Mouse (Mus musculus) ES-CJ7 (cell line): Measurements from ENCODE around the gene Fam162b.

Experiments used
- DNase-seq: peaks from one replicate; pipeline ENCODE4 v3.0.0; 2011; ENCODE audit warnings: low read depth, low spot score

Fam162b gene

DNA sequence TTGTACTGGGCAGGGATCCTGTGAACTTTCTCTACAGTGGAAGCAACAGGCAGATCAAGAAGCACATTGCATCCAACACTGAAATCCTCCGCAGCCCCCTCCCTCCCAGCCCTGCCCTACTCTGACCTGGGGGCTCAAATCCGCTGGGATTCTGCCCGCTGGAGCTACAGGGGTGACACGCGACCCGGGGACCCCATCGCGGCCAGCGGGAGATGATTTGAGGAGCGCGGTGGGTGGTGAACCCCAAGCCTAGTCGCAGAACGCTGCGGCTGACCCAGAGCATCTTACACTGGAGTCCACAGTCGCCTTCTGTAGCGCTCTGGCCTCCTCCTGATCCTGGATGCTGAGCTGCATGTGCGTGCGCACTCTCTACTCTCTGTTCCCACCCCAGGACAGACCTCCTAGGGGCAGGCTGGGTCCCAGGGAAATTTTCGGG lies at the start of gene Fam162b:
Gene Fam162b, minus strand, starts transcription at position 379 of the 436 bp plus-strand sequence.
- peak; percentile 16 for DNase-seq

DNA sequence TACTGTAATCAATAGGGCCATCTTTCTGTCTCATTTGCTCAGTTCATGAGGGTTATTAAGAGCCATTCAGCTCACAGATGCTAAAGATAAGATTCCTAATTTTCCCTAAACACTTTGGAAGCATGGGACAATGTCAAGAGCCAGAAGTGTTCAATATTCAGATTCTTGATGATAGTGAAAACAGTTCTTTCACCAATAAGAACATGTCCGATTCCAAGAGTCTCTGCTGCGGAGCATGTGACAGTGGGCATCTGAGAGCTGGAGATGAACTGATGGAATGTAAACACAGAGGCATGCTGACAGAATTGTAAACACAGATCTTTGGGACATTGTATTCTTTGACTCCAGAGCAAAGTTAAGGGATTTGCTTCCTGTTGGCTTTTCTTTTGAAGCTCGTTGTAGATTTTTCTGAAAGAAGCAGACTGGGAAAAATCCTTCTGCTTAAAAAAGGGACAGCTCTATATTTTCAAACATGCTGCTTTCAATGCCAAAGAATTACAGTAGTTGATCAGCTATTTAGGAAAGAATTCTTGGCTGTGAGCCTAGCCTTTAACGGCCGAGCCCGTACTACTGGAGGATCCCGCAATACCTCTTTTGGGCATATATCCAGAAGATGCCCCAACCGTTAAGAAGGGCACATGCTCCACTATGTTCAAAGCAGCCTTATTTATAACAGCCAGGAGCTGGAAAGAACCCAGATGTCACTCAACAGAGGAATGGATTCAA lies 41.3 kb upstream of the Fam162b start, which contains the start of gene Gprc6a:
Gene Gprc6a, minus strand, starts transcription at position 51 of the 726 bp plus-strand sequence.
- no peak for DNase-seq

DNA sequence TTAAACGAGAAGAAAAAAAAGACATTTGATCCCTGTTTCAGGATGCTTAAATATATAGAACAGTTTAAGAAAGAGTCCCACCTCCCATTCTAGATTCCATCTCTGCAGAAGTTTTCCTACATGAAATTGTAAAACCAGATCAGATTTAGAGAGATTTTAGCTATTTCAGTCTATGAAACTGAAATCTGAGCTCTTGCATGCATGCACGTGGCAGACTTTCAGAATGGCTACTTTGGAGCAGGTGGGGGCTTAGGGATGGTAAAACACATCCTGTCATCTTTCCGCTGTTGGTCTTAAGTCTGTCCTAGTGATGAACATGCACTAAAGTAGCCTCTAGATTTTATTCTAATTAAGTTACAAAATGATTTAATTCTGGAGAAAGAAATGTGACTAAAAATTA lies 30.9 kb upstream of the Fam162b start:
- DNase-seq: no peak

DNA sequence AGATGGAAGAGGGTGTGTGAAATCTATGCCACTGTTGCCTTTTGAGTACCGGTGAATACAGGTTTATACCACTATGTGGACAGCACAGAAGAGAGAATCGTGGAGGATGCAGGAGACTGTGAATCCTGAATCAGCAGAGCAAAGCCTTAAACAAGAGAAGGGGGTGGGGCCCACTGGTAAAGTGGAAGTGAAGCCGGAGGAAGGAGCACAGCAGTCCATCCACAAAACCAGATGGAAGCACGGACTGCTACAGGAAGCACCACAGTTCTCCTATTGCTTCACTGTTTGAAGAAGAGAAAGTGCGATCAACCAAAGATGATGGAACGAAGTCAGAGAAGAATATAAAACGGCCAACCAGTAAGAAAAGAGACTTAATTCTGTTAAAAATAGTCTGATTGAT lies 29.8 kb upstream of the Fam162b start:
- DNase-seq: no peak

DNA sequence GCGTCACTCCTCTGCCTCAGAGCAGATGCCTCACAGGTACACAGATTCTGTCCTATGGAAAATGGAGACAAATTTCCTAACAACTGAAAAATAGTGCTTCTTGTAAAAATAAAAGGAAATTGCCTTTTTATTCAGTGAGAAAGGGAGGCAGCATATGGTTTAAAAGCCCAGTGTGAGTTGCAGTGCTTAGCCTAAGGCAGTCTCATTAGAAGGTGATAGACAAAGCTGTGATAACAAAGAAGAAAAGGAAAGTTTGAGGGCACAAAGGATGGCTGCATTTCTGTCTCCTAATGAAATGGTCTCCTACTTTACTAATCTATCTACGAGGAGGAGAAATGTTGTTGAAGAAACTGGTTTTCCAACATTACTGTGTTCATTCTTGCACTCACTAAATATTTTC lies 28.2 kb upstream of the Fam162b start:
- no peak for DNase-seq

DNA sequence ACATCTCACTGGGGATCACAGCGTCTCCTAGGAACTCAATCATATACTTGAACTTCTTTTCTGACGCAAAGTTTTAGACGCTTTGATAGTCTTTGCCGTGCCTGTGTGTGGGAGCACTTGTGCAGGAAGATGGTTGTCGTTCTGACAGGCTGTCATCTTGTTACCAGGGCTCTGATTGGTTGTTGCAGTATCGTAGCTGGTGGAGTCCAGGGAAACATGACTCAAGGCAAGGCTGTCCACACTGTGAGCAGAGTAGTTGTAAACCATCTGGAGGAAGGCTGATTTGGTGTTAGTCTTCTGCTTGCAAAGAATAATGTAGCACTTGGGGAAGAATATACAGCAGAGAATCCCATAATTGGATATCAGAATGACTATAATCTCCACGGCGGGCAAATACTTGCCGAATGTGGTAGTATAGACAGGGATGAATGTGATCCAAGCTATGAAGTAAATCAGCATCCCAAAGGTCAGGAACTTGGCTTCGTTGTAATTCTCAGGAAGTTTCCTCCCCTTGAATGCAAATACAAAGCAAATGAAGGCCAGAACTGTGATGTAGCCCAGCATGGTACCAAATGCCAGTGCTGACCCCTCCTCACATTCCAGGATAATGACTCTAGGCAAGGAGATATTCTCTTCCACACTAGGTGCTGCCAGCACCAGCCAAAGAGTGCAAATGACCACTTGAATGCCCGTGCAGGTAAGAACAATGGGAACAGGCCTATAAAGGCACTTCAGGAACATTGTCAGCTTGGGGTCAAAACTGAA lies 24.7 kb upstream of the Fam162b start:
- DNase-seq: peak; percentile 71

DNA sequence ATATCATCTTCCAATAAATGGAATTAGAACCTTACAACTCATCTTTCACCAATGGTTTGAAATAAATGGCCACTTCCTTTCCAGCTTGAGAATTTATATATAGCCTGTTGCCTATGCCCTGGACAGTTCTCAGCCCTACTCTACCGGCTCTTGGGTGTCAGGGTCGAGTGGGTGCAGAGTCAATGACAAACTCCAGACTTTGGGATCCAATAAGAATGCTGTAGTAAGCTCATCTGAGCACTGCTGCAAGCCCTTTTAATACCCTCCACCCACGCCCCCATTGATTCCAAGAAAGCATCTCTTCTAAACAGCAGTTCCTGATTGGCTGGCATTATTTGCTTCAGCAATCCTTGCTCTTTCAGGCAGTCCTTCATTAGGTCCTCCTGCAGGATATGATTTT lies 23.1 kb upstream of the Fam162b start:
- no peak for DNase-seq

DNA sequence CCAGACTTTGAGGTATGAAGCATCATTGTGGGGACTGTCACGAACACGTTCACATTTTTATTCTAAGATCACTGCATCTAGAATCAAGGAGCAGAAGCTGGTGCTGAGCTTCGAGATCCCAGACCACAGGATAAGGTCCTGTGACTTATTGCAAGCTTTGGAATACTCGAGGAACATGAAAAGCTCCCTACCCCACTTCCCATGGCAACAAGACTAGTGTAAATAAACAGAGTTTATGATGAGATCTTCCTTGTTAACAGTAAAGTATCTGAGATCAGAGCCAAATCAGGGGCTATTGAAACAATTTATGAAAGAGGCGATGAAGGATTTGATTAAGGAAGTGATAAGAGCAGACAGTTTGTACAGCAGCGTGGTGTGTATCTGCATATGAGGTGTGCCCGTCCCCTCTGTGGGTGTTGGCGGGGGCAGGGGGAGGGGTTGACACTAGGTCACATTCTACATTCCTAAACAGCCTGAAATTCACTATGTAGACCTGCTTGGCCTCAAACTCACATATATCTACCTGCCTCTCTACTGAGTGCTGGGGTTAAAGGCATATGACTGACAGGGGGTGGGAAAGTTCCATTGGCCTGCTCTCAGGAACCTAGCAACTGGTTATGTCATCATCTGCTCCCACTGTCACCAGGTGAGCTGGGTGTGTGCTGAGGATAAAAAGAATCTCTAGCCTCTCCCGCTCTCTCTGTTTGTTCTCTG lies 21.8 kb upstream of the Fam162b start:
- DNase-seq: no peak

DNA sequence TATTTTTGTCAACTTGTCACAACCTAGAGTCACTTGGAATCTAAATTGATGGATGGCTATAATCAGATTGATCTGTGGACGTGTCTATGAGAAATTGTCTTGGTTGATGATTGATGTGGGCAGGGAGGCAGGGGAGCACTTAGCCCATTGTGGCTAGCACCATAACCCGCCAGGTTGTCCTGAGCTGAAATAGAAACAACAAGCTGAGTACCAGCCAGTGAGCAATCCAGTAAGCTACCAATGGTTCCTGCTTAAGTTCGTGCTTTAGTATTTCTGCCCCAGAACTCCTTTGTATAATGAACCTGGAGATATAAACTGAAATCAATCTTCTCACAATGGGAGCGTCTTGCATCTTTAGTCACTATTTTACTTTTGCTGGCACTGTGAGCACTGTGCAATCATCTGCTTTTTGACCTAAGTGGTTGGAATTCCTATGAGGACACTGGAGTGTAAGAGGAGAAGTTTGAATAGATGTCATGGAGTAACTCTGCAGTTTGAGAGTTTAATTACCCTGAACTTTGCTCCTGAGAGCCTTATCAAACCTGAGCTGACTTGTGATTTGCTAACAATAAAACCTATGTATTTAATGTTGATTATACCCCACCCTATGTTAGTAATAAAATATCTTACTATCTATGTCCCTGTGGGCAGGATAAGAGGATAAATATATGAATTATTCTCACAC lies 19.6 kb upstream of the Fam162b start:
- no peak for DNase-seq

DNA sequence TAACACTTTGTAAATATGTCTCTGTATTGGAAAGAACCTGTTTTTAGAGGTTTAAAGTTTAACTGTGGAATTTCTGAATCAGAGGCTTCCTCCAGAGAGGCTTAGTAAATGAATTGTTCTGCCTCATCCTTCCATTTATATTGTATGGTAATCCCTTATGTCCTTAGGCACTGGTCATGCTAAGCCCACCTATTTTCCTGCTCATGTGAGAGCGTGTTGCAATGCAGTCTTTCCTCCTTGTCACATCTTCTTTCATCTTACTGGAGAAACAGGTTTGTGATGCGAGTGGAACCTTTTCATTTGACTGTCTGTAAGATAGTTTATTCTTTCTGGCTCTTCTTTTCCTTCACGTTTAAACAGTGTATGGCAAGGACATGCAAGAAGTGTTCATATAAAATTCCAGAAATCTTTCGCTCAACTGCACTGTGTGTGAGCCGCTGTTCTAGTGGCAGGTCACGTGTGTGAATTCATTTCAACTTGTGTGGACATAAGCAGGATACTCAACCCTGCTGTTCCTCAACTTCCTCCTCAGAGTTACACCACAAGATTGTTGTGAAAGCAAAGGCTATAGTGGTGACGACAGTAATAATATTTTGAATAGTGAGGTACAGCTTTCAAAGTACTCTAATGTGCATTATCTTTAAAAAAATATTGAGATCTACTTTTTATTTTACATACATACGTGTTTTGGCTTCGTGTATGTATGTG lies 6.8 kb upstream of the Fam162b start:
- no peak for DNase-seq

DNA sequence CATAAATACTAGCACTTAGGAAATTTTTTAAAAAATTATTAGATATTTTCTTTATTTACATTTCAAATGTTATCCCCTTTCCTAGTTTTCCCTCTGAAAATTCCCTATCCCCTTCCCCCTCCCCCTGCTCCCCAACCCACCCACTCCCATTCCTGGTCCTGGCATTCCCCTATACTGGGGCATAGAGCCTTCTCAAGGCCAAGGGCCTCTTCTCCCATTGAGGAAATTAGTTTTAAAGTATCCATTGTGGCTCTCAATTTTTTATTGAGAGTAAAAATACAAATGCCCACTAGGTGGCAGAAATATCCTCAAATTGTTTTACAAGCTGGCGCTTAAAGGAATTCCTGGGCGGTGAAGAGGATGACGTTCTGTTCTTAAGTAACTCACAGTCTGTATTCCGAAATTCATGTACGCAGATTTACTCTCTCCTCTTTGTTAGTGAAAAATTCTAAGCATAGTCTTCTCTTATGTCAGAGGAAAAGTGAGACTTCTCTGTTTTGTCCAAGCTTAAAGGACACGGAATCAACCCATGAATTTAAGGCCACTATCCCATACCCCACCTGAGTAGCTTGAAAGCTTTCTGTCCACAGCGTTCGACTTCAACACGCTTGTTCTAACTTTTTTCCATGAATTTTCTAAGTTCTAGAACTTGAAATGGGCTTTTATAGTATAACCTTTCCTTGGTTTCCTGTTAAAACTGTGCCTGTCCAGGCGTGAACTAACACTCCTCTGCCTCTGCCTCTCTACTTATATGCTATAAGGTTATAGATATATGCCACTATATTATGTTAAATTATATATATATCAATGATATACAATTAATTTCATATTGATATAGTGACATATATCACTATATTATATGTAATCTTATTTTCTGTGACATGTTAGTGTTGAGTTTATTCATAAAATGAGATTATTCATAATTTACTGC lies 4.9 kb upstream of the Fam162b start:
- peak; percentile 67 for DNase-seq

DNA sequence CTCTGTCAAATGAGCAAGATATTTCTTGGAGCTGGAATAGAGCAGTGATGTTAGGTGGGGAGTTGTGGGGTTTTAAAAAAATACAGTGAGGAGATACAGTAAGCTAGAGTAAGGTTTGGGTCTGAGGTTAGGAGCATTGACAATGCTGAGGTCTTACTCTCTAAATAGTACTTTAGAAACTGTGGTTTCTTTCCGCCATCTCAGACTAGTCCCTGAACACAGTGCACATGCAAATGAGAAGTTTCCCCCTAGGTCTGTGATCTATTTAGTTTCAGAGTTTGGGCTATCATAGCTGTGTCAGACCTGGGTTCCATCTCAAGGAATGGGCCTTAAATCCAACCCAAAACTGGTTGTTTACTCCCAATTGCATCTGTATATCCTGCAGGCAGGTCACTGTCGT lies 1.3 kb upstream of the Fam162b start:
- DNase-seq: no peak

DNA sequence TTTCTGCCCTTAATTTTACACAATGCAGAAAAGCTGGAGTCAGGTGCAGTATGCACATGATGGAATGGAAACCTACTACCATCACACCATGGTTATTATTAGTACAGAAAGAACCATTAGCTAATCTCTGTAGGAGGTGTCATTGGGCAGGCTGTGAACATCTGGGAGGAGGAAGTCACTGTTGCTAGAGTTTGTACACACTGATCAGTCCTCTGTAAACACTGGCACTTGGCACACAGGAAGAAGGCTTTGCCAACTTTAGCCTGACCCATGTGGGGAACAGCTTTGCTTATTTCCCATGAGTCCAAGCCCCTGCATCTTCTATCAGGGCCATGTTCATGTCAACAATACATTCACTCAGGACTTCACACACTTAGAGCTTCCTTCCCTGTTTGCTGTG lies 5.4 kb downstream of the Fam162b start:
- DNase-seq: no peak

DNA sequence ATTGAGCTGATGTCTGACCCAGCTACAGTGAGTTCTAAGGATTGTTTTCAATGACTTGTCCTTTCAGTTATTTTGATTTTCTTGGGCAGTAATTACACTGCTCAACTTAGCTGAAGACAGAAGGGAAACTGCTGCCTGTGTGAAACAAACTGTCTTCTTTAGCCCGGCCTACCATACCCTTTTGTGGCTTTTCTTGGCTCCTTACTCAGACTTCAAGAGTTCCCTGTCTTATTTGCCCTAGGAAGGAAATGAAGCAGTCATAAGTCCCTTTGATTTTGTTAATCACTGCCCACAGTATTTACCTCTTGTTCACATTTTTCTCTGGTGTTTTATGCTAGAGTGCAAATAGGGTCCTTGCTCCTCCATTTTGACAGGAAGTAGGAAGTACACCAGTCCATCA lies 5.9 kb downstream of the Fam162b start:
- no peak for DNase-seq

DNA sequence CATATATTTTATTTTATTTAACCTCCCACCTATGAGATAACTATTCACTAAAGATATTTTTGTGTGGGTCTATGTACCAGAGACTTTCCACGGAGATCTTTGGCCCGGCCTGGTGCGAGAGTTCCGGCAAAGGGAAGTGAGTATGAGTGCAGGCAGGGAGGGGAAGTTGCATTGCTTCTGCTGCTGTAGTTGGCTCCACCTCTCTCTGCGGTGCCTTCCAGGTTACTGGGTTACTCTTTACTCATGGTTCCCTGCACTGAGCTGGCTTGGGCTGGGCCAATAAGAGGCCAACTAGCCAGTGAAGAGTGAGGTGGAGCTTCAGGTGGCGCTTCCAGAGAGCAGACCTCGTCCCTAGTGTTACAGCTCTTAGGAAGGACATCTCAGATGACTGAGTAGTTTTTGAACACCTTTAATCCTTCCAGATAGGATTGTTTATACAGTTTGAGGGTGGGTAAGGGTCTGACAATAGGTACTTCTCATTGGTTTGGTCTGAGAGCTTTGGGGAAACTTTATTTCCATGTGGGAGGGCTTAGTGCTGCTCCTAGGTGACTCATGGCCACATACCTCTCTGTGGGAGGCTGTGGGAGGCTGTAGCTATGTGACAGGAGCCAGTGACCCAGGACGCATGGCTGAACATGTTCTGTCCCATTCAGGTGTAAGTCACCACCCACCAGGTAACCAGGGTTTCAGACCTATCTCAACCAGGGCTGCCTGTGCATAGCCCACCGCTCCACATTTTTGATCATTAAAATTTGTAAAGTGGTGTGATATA lies 18.9 kb downstream of the Fam162b start:
- DNase-seq: no peak

DNA sequence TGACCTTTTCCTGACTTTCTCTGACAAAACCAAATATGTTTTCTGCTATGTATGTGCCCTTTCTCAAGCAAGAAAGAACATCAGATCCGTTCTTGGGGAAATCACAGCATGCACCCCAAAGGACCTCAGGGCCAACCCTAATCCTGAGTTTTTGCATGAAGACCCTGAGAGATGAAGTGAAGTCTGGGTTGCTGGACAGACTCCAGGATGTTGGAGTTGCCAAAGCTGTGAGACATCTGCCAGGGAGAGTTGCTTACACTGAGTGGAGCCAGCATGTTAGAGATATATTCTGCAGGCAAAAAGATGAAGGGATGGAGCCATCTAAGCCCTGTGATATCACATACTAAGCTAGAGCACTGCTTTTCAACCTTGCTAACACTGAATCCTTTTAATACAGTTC lies 34.3 kb downstream of the Fam162b start:
- DNase-seq: no peak

DNA sequence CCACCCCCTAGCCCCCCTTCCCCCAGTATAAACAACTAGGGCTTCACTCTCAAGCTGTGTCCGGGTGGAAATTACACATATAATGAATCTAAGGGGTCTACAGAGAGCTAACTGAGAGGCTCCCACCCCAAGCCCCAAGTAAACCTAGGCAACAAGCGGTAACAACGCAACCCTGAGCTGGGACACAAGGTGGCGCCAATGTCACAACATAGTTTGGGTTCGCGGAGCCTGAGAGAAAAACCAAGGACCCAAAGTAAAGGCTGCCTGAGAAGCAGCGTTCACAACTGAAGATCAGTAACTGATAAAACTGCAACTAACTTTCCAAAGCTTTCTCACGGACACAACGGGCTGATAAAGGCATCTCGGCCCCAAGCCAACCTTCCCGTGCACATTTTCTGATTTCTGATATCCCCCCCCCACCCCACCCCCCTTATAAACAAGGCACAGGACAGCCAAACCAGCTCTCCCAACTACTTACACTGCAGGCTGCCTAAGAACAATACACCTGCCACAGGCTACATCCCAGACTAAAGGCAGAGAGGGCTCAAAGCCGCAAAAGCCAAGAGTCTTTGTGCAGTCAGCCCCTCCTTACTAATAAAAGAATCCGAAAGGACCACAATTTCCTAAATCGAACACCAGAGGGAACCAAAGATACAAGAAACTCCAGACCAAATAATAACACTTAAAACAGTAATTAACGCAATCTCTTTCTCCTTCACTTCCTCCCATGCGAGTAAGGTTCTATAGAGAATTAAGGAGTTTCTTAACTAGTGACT lies 36.8 kb downstream of the Fam162b start:
- DNase-seq: peak; percentile 74
